Mouse (Mus musculus): ENCODE results near the gene Prkca.

- no peak for TF ChIP-seq POLR2A (IDR thresholded peaks at IDR 0.05; ENCODE audit: low read depth, low read length)
- TF ChIP-seq CTCF (IDR thresholded peaks at IDR 0.05; ENCODE audit: borderline replicate concordance, insufficient read depth, low read length) = no peak
These were observed 104.6 kb downstream of the Prkca start for GRCm38 (mm10) chr11:108239173-108239572.
